Comparison of ENCODE assay signal across 14 mouse cellular contexts in the genomic region with DNA sequence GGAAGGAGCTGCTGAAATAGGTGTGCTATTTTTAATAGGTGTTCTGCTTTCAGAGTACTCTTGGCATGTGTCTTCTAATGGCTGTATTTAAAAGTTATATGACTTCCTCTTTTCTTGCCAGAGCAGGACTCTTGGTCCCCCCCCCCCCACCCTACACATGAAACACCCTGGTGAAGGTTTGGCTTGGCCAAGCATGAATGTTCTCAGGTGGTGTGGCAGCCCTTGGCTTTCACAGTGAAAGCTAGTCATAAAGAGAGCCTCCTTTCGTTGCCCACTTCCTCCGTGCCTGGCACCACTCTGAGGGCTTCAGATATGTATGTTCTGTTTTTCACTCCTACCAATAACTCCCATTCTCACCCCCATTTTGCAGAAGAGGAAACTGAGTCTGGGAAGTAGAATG. TPM values are rescaled to one million over a fixed set of nuclear protein-coding genes. Genes with fewer than 3 reads are reported as not detected.
DNase-seq lines count a peak whose midpoint lies in the region; ATAC-seq and TF ChIP-seq lines count a peak whose summit lies in the region.
"Had no signal": no experiment of that assay in that cellular context is flagged by ENCODE, and none has a peak within 500 bp of the region (broad histone marks: within the 10 kb centered on the region; RNA-seq: fewer than 3 reads in every experiment).

No protein-coding gene starts in this region.

- H3K4me2 ChIP-seq in neural tube, embryonic 13.5 days = 0 out of 2 replicates have a peak overlapping the region, but pooled peaks have one; percentile 100
- H3K4me2 ChIP-seq in limb, embryonic 15.5 days = peak overlapping the region; percentile 87; the same call in 1 of the 2 replicates
- H3K4me2 ChIP-seq: limb, embryonic 12.5 days; neural tube, embryonic 15.5 days had no signal

- no peaks in the 10 kb centered on the region for H3K9me3 ChIP-seq in neural tube, embryonic 13.5 days
- H3K9me3 ChIP-seq in limb, embryonic 15.5 days = no peaks in the 10 kb centered on the region
- H3K9me3 ChIP-seq: limb, embryonic 12.5 days; neural tube, embryonic 15.5 days had no signal

- ATAC-seq in neural tube, embryonic 13.5 days (ENCODE audit: low read depth) = no peak
- no peak for ATAC-seq in limb, embryonic 15.5 days (ENCODE audit: insufficient number of reproducible peaks, low FRiP score, low TSS enrichment, low read depth)
- ATAC-seq: hindbrain, embryonic 16.5 days had no signal

- WGBS in kidney, adult 2 months = 53% methylated on average over 2 of the region's 2 CpGs
- WGBS in neural tube, embryonic 13.5 days = 91% methylated on average over 2 of the region's 2 CpGs
- 59% methylated on average over 2 of the region's 2 CpGs for WGBS in limb, embryonic 15.5 days

- H3K4me3 ChIP-seq in kidney, adult 2 months (ENCODE audit: insufficient read depth, low read depth, low read length) = peak overlapping the region; percentile 71
- no peak overlapping the region for H3K4me3 ChIP-seq in neural tube, embryonic 13.5 days
- peak overlapping the region; percentile 60; the same call in 1 of the 2 replicates for H3K4me3 ChIP-seq in limb, embryonic 15.5 days
- H3K4me3 ChIP-seq: limb, embryonic 12.5 days; neural tube, embryonic 15.5 days had no signal

- DNase-seq in heart, adult 11 months = peak; percentile 87
- DNase-seq in heart, adult 9 months (ENCODE audit: low spot score in 2 of 2) = no peak
- DNase-seq in kidney, adult 2 months = peak; percentile 48
- no peak for DNase-seq in kidney, postnatal 10 days
- DNase-seq in neural tube, embryonic 10.5 days (ENCODE audit: extremely low spot score, low spot score) = no peak
- DNase-seq in adrenal gland, postnatal 14 days = no peak
- DNase-seq: adrenal gland, adult 8-10 months; cerebellum, adult 9-10 months; right cerebral cortex, adult 18-20 months had no signal

- no peaks in the 10 kb centered on the region; the same call in 1 of the 2 replicates for H3K36me3 ChIP-seq in kidney, adult 2 months (ENCODE audit: control insufficient read depth, insufficient read depth, low read length)
- no peaks in the 10 kb centered on the region for H3K36me3 ChIP-seq in neural tube, embryonic 13.5 days
- H3K36me3 ChIP-seq in limb, embryonic 15.5 days = no peaks in the 10 kb centered on the region
- H3K36me3 ChIP-seq: limb, embryonic 12.5 days; neural tube, embryonic 15.5 days had no signal

- TF ChIP-seq POLR2A in kidney, adult 2 months (IDR thresholded peaks at IDR 0.05; ENCODE audit: low read depth, low read length) = no peak

- peak overlapping the region; percentile 91 for H3K27ac ChIP-seq in kidney, adult 2 months (ENCODE audit: insufficient read depth, low read depth, low read length)
- H3K27ac ChIP-seq in neural tube, embryonic 13.5 days (replicated peaks) = no peak overlapping the region
- no peak overlapping the region for H3K27ac ChIP-seq in limb, embryonic 15.5 days
- H3K27ac ChIP-seq: limb, embryonic 12.5 days; neural tube, embryonic 15.5 days had no signal

- no peak overlapping the region for H3K9ac ChIP-seq in neural tube, embryonic 13.5 days
- H3K9ac ChIP-seq in limb, embryonic 15.5 days = no peak overlapping the region
- H3K9ac ChIP-seq: limb, embryonic 12.5 days; neural tube, embryonic 15.5 days had no signal

- H3K4me1 ChIP-seq in kidney, adult 2 months (ENCODE audit: control insufficient read depth, insufficient read depth, low read length) = peaks cover 34% of the 10 kb centered on the region
- peaks cover 34% of the 10 kb centered on the region for H3K4me1 ChIP-seq in neural tube, embryonic 13.5 days (replicated peaks)
- peaks cover 50% of the 10 kb centered on the region for H3K4me1 ChIP-seq in limb, embryonic 15.5 days

- TF ChIP-seq CTCF in kidney, adult 2 months (conservative IDR thresholded peaks at IDR 0.05; ENCODE audit: insufficient read depth, insufficient read length, low read depth, low read length) = no peak

- H3K27me3 ChIP-seq in kidney, adult 2 months (replicated peaks; ENCODE audit: control insufficient read depth, insufficient read depth, low read length) = no peaks in the 10 kb centered on the region
- peaks cover 49% of the 10 kb centered on the region for H3K27me3 ChIP-seq in neural tube, embryonic 13.5 days
- peaks cover 56% of the 10 kb centered on the region for H3K27me3 ChIP-seq in limb, embryonic 15.5 days

RNA-seq across cellular contexts. Expression of gene Trabd2b, which starts 1.8 kb away (rescaled TPM):
- 31.5 and 32.2 TPM in 2 replicates for polyA plus RNA-seq in kidney, adult 2 months (2012; rRNA removed)
- 0.84 and 0.90 TPM in 2 replicates for polyA plus RNA-seq in neural tube, embryonic 13.5 days (2015; fragmentation: Nextera tagmentation; extraction: Ambion mirVana)
- polyA plus RNA-seq in limb, embryonic 15.5 days (2015; fragmentation: Nextera tagmentation; extraction: Ambion mirVana) = 2.7 and 3.1 TPM in 2 replicates
- 0.90 and 1.0 TPM in 2 replicates for total RNA-seq in adrenal gland, postnatal 14 days (2021)

Comparison
In these comparisons a context has a peak if more than half of its experiments do, and no peak if none do; other contexts are left out.
1. DNase-seq: peak in heart, adult 11 months (single experiment) and kidney, adult 2 months (single experiment); none in heart, adult 9 months (0 of 2), kidney, postnatal 10 days (single experiment), neural tube, embryonic 10.5 days (single experiment) and adrenal gland, postnatal 14 days (single experiment).